Mouse (Mus musculus) lung, postnatal 0 days (tissue): Measurements from ENCODE around the gene 6430628N08Rik. TPM values are rescaled to one million over a fixed set of nuclear protein-coding genes. Genes with fewer than 3 reads are reported as not detected.

Experiments
- ATAC-seq: fragments of 200-750 bp; cut with Nextera tagmentation; 2 replicates; pipeline ENCODE4 v1.8.0; 2017; ENCODE audit warnings: moderate library complexity
- DNase-seq: peaks from one replicate; pipeline ENCODE4 v3.0.0-alpha.2; 2016; ENCODE audit warnings: low spot score
- H3K27ac ChIP-seq: fragments of 300-500 bp; sonication (generic); 2 replicates; pipeline ENCODE4 v1.5.1; 2014; ENCODE audit warnings: antibody characterized with exemption, mild to moderate bottlenecking, low read length, mixed read lengths
- H3K27me3 ChIP-seq: fragments of 300-500 bp; sonication (generic); replicated peaks from 2 replicates; pipeline ENCODE4 v1.6.1; 2014; ENCODE audit warnings: low read length, mixed read lengths; ENCODE audit not compliant: insufficient read depth
- H3K36me3 ChIP-seq: fragments of 300-500 bp; sonication (generic); 2 replicates; pipeline ENCODE4 v1.6.1; 2014; ENCODE audit warnings: low read length, mixed read lengths; ENCODE audit not compliant: insufficient read depth
- H3K4me1 ChIP-seq: fragments of 300-500 bp; sonication (generic); 2 replicates; pipeline ENCODE4 v1.6.1; 2014; ENCODE audit warnings: antibody characterized with exemption, low read depth, low read length, mixed read lengths; ENCODE audit not compliant: insufficient read depth
- H3K4me2 ChIP-seq: fragments of 300-500 bp; sonication (generic); replicated peaks from 2 replicates; pipeline ENCODE4 v1.6.1; 2014; ENCODE audit warnings: low read depth, mild to moderate bottlenecking, low read length, moderate library complexity, mixed read lengths
- H3K4me3 ChIP-seq: fragments of 300-500 bp; sonication (generic); 2 replicates; pipeline ENCODE4 v1.5.1; 2014; ENCODE audit warnings: low read depth, low read length
- H3K9ac ChIP-seq: fragments of 300-500 bp; sonication (generic); replicated peaks from 2 replicates; pipeline ENCODE4 v1.6.1; 2014; ENCODE audit warnings: low read depth, mild to moderate bottlenecking
- H3K9me3 ChIP-seq: fragments of 300-500 bp; sonication (generic); 2 replicates; pipeline ENCODE4 v1.6.1; 2016; ENCODE audit warnings: low read length, mixed read lengths
- CTCF ChIP-seq: IDR thresholded peaks from 2 replicates; pipeline ENCODE4 v1.5.1; 2016; ENCODE audit warnings: antibody characterized with exemption, mild to moderate bottlenecking
- EP300 ChIP-seq: IDR thresholded peaks from 2 replicates; pipeline ENCODE4 v1.6.1; 2016; ENCODE audit warnings: antibody characterized with exemption, mild to moderate bottlenecking, control low read depth
- WGBS: fragments of 180-500 bp; shearing (Covaris S2); extraction: QIAGEN DNeasy Blood & Tissue Kit; methylation state at CpG from one replicate; pipeline ENCODE4 v1.1.7; 2014; 5-methylcytosine and 5-hydroxymethylcytosine counted together
- polyA plus RNA-seq: library from polyadenylated mRNA; unstranded; fragments of >200 nt; fragmentation: Nextera tagmentation; extraction: Ambion mirVana; gene quantifications from 2 replicates; pipeline ENCODE4 v1.2.1, GENCODE M21; 2015

6430628N08Rik gene
- polyA plus RNA-seq, 1 experiment from 2014 or later, result not detected

GRCm38 (mm10) chr4:115857293-115857883 lies 33.1 kb upstream of the 6430628N08Rik start:
- H3K9me3 ChIP-seq, result no peaks in the 10 kb centered on the region
- WGBS, result 71% methylated on average over 9 of the region's 9 CpGs
- no peak for TF ChIP-seq EP300
- no peak for TF ChIP-seq CTCF
- H3K27me3 ChIP-seq, result no peaks in the 10 kb centered on the region
- H3K36me3 ChIP-seq, result peaks cover 29% of the 10 kb centered on the region
- H3K4me2 ChIP-seq, result no peak overlapping the region
- no peak overlapping the region for H3K27ac ChIP-seq
- H3K4me1 ChIP-seq, result no peaks in the 10 kb centered on the region
- H3K4me3 ChIP-seq, result no peak overlapping the region
- no peak overlapping the region for H3K9ac ChIP-seq
- DNase-seq (no peak), ATAC-seq (no peak)

GRCm38 (mm10) chr4:115863352-115863751 lies 27.1 kb upstream of the 6430628N08Rik start:
- Histone ChIP-seq H3K27me3 (no peaks in the 10 kb centered on the region), H3K4me1 (no peaks in the 10 kb centered on the region), H3K36me3 (peaks cover 10% of the 10 kb centered on the region; the same call in 1 of the 2 replicates), H3K9me3 (no peaks in the 10 kb centered on the region), H3K27ac (no peak overlapping the region), H3K9ac (no peak overlapping the region), H3K4me2 (no peak overlapping the region), H3K4me3 (no peak overlapping the region)
- no peak for TF ChIP-seq CTCF
- TF ChIP-seq EP300, result no peak
- ATAC-seq (no peak), DNase-seq (no peak)
- 74% methylated on average over 7 of the region's 7 CpGs for whole genome bisulfite sequencing

- WGBS, result 41% methylated on average over 10 of the region's 10 CpGs
- Histone ChIP-seq H3K4me3 (no peak overlapping the region), H3K9ac (no peak overlapping the region), H3K36me3 (peaks cover 10% of the 10 kb centered on the region; the same call in 1 of the 2 replicates), H3K9me3 (no peaks in the 10 kb centered on the region), H3K27ac (no peak overlapping the region), H3K27me3 (no peaks in the 10 kb centered on the region), H3K4me1 (no peaks in the 10 kb centered on the region), H3K4me2 (no peak overlapping the region)
- TF ChIP-seq EP300 (no peak), CTCF (no peak)
- DNase-seq (no peak), ATAC-seq (no peak)
Observed at GRCm38 (mm10) chr4:115863880-115864279, 26.6 kb upstream of the 6430628N08Rik start.

GRCm38 (mm10) chr4:115869512-115870210 lies 20.8 kb upstream of the 6430628N08Rik start:
- H3K4me2 ChIP-seq, result no peak overlapping the region
- no peaks in the 10 kb centered on the region for H3K4me1 ChIP-seq
- peaks cover 14% of the 10 kb centered on the region for H3K36me3 ChIP-seq
- H3K4me3 ChIP-seq, result no peak overlapping the region
- H3K9ac ChIP-seq, result no peak overlapping the region
- TF ChIP-seq EP300 (no peak), CTCF (no peak)
- no peak overlapping the region for H3K27ac ChIP-seq
- H3K9me3 ChIP-seq, result no peaks in the 10 kb centered on the region
- H3K27me3 ChIP-seq, result no peaks in the 10 kb centered on the region
- WGBS, result 45% methylated on average over 16 of the region's 16 CpGs
- ATAC-seq, result no peak
- DNase-seq, result no peak

GRCm38 (mm10) chr4:115873231-115873630 lies 17.2 kb upstream of the 6430628N08Rik start:
- Histone ChIP-seq H3K27ac (no peak overlapping the region), H3K9me3 (no peaks in the 10 kb centered on the region), H3K36me3 (peaks cover 22% of the 10 kb centered on the region), H3K4me1 (no peaks in the 10 kb centered on the region), H3K9ac (no peak overlapping the region), H3K4me2 (no peak overlapping the region), H3K4me3 (no peak overlapping the region), H3K27me3 (no peaks in the 10 kb centered on the region)
- 85% methylated on average over 3 of the region's 3 CpGs for WGBS
- no peak for DNase-seq
- no peak for ATAC-seq
- TF ChIP-seq CTCF (no peak), EP300 (no peak)

- Histone ChIP-seq H3K9me3 (no peaks in the 10 kb centered on the region), H3K27me3 (no peaks in the 10 kb centered on the region), H3K27ac (no peak overlapping the region), H3K4me3 (no peak overlapping the region), H3K9ac (no peak overlapping the region), H3K36me3 (peaks cover 12% of the 10 kb centered on the region; the same call in 1 of the 2 replicates), H3K4me2 (0 out of 2 replicates have a peak overlapping the region, but pooled peaks have one; percentile 22), H3K4me1 (no peaks in the 10 kb centered on the region)
- whole genome bisulfite sequencing, result 8% methylated on average over 11 of the region's 11 CpGs
- DNase-seq (no peak), ATAC-seq (no peak; the same call in 1 of the 2 replicates)
- TF ChIP-seq CTCF (no peak), EP300 (no peak)
Observed at GRCm38 (mm10) chr4:115878216-115878678, 12.2 kb upstream of the 6430628N08Rik start.
